37 mouse cellular contexts compared by ENCODE assay signal in the genomic region with DNA sequence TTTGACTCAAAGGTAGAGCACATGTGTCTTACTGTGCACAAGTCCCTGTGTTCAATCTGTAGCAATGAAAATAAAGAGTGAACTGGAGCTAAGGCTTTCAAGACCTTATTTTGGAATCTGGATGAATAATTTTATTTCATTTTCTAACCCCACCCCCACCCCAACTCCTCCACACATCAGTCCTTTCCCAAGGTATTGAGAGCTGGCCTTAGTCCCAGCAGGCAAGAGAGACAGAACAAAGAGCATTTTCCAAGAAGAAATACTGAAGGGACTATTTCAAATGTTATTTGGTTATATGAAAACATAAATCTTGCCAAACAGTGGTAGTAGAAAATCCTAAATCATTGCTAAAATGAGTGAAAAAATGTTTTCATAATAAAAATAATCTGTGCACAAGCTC. TPM values are rescaled to one million over a fixed set of nuclear protein-coding genes. Genes with fewer than 3 reads are reported as not detected.
"Had no signal": no experiment of that assay in that cellular context is flagged by ENCODE, and none has a peak within 500 bp of the region (broad histone marks: within the 10 kb centered on the region; RNA-seq: fewer than 3 reads in every experiment).

No protein-coding gene starts in this region.

- DNase-seq: heart, postnatal 10 days; heart, postnatal 14 days; heart, postnatal 36 days; heart, postnatal 4 days; kidney, adult 11 months; kidney, adult 18-20 months; kidney, adult 2 months; kidney, adult 8-10 months; kidney, adult 9 months; kidney, postnatal 10 days; kidney, postnatal 14 days; kidney, postnatal 25 days; kidney, postnatal 36 days; kidney, postnatal 4 days; layer of hippocampus, adult 9-11 months; layer of hippocampus, postnatal 36 days had no signal

- H3K27ac ChIP-seq: heart, embryonic 13.5 days; heart, embryonic 15.5 days; hindbrain, embryonic 10.5 days; hindbrain, embryonic 12.5 days; hindbrain, embryonic 13.5 days; hindbrain, embryonic 14.5 days; hindbrain, embryonic 15.5 days; intestine, embryonic 15.5 days; kidney, embryonic 15.5 days; kidney, postnatal 0 days; layer of hippocampus, adult 2 months; left cerebral cortex, adult 2 months had no signal

- H3K27me3 ChIP-seq: heart, embryonic 12.5 days; heart, embryonic 13.5 days; heart, embryonic 15.5 days; hindbrain, embryonic 12.5 days; hindbrain, embryonic 13.5 days; hindbrain, embryonic 15.5 days; intestine, embryonic 15.5 days; kidney, embryonic 15.5 days had no signal

- H3K9ac ChIP-seq: heart, embryonic 12.5 days; heart, embryonic 13.5 days; heart, embryonic 15.5 days; hindbrain, embryonic 12.5 days; hindbrain, embryonic 13.5 days; hindbrain, embryonic 14.5 days; hindbrain, embryonic 15.5 days; intestine, embryonic 15.5 days; kidney, embryonic 15.5 days had no signal

- H3K4me1 ChIP-seq: intestine, embryonic 15.5 days had no signal

- H3K36me3 ChIP-seq: heart, embryonic 12.5 days; heart, embryonic 13.5 days; heart, embryonic 15.5 days; hindbrain, embryonic 10.5 days; hindbrain, embryonic 12.5 days; hindbrain, embryonic 13.5 days; hindbrain, embryonic 15.5 days; intestine, embryonic 15.5 days; kidney, embryonic 15.5 days had no signal

- H3K4me2 ChIP-seq: heart, embryonic 11.5 days; heart, embryonic 12.5 days; heart, embryonic 13.5 days; heart, embryonic 15.5 days; hindbrain, embryonic 12.5 days; hindbrain, embryonic 13.5 days; hindbrain, embryonic 14.5 days; hindbrain, embryonic 15.5 days; intestine, embryonic 15.5 days; kidney, embryonic 15.5 days had no signal

- ATAC-seq: hindbrain, embryonic 16.5 days; inflammation-experienced regulatory T-cells, adult 6 months; intestine, embryonic 15.5 days; intestine, embryonic 16.5 days; intestine, postnatal 0 days had no signal

- H3K4me3 ChIP-seq: heart, embryonic 12.5 days; heart, embryonic 13.5 days; heart, embryonic 15.5 days; hindbrain, embryonic 10.5 days; hindbrain, embryonic 12.5 days; hindbrain, embryonic 13.5 days; hindbrain, embryonic 15.5 days; intestine, embryonic 15.5 days; kidney, embryonic 15.5 days; layer of hippocampus, adult 2 months; left cerebral cortex, adult 2 months had no signal

- H3K9me3 ChIP-seq: heart, embryonic 12.5 days; heart, embryonic 13.5 days; heart, embryonic 15.5 days; hindbrain, embryonic 10.5 days; hindbrain, embryonic 12.5 days; hindbrain, embryonic 13.5 days; hindbrain, embryonic 15.5 days; intestine, embryonic 15.5 days; kidney, embryonic 15.5 days had no signal

RNA-seq across cellular contexts. Expression of a gene that starts 38.0 kb away (rescaled TPM):
- total RNA-seq: hematopoietic stem cell, adult 5-6 weeks; layer of hippocampus, adult 2 months; layer of hippocampus, postnatal 25 days; left cerebral cortex, adult 18-20 months; left cerebral cortex, adult 2 months had no signal
- polyA plus RNA-seq: inflammation-experienced regulatory T-cells, adult 6 months had no signal
